Mouse (Mus musculus) heart, adult 8-10 months (tissue): Measurements from ENCODE around the gene Hid1. TPM values are rescaled to one million over a fixed set of nuclear protein-coding genes. Genes with fewer than 3 reads are reported as not detected.

Experiments
- total RNA-seq, 4 experiments: library from RNA; stranded (reverse); gene quantifications; 2 replicates each; pipeline ENCODE4 v1.2.4; 2022

The Hid1 gene
- total RNA-seq, 4 experiments from 2014 or later, result 3.4 to 4.3 (median 4.1) TPM

Other genes starting within 250 kb of the Hid1 start
- under 1 TPM in 3 of 4 experiments, not detected in 1; 0.13 to 0.89 (median 0.22) TPM for gene Cd300lf, start 233.8 kb downstream of the Hid1 start, total RNA-seq
- 1 to 10 TPM; 7.3 to 8.5 (median 8.5) TPM for gene Slc9a3r1, start 204.4 kb downstream of the Hid1 start, total RNA-seq
- gene Tmem104, start 180.3 kb downstream of the Hid1 start, total RNA-seq, result 10 to 100 TPM in 1 of 4 experiments, 1 to 10 TPM in 3; 8.7 to 10.9 (median 9.1) TPM
- gene Nat9, start 179.9 kb downstream of the Hid1 start, total RNA-seq, result 10 to 100 TPM; 25.0 to 34.9 (median 25.9) TPM
- under 1 TPM; 0.09 to 0.65 (median 0.23) TPM for gene Grin2c, start 100.5 kb downstream of the Hid1 start, total RNA-seq
- 1 to 10 TPM; 9.1 to 10.0 (median 9.6) TPM for gene Fdxr, start 90.7 kb downstream of the Hid1 start, total RNA-seq
- gene Fads6, start 70.1 kb downstream of the Hid1 start, total RNA-seq, result 1 to 10 TPM; 2.0 to 3.5 (median 2.3) TPM
- not detected for gene Otop2, start 60.6 kb downstream of the Hid1 start, total RNA-seq
- under 1 TPM; 0.09 to 0.28 (median 0.25) TPM for gene Ush1g, start 45.7 kb downstream of the Hid1 start, total RNA-seq
- gene Otop3, start 33.0 kb downstream of the Hid1 start, total RNA-seq, result not detected
- 1 to 10 TPM; 4.1 to 5.3 (median 4.8) TPM for gene Cdr2l, start 14.2 kb upstream of the Hid1 start, total RNA-seq
- gene Mrpl58, start 36.0 kb upstream of the Hid1 start, total RNA-seq, result 100 to 1,000 TPM; 139 to 160 (median 146) TPM
- 1,000 to 10,000 TPM; 2,233 to 2,384 (median 2,275) TPM for gene Atp5h, start 52.2 kb upstream of the Hid1 start, total RNA-seq
- gene Kctd2, start 52.4 kb upstream of the Hid1 start, total RNA-seq, result 10 to 100 TPM; 29.3 to 34.0 (median 29.7) TPM
- gene Trim80, start 72.8 kb upstream of the Hid1 start, total RNA-seq, result under 1 TPM in 1 of 4 experiments, not detected in 3; 0.16 TPM
- gene Slc16a5, start 94.7 kb upstream of the Hid1 start, total RNA-seq, result not detected
- gene Armc7, start 107.9 kb upstream of the Hid1 start, total RNA-seq, result 1 to 10 TPM; 1.2 to 2.2 (median 1.9) TPM
- 10 to 100 TPM in 2 of 4 experiments, 1 to 10 TPM in 2; 8.7 to 14.9 (median 10.1) TPM for gene Nt5c, start 124.1 kb upstream of the Hid1 start, total RNA-seq
- gene Jpt1, start 146.6 kb upstream of the Hid1 start, total RNA-seq, result 100 to 1,000 TPM; 114 to 126 (median 121) TPM
- 100 to 1,000 TPM; 166 to 179 (median 176) TPM for gene Sumo2, start 168.5 kb upstream of the Hid1 start, total RNA-seq
- gene Nup85, start 196.7 kb upstream of the Hid1 start, total RNA-seq, result 10 to 100 TPM; 15.7 to 24.4 (median 19.2) TPM
- gene Mrps7, start 236.2 kb upstream of the Hid1 start, total RNA-seq, result 100 to 1,000 TPM in 1 of 4 experiments, 10 to 100 TPM in 3; 80.5 to 101 (median 85.0) TPM
- 10 to 100 TPM; 13.0 to 19.0 (median 15.8) TPM for gene Gga3, start 236.3 kb upstream of the Hid1 start, total RNA-seq
- gene Mif4gd, start 245.2 kb upstream of the Hid1 start, total RNA-seq, result 10 to 100 TPM; 40.8 to 52.0 (median 45.0) TPM